Mouse (Mus musculus): ENCODE results near the gene Cdc42bpb.

The Cdc42bpb gene

DNA sequence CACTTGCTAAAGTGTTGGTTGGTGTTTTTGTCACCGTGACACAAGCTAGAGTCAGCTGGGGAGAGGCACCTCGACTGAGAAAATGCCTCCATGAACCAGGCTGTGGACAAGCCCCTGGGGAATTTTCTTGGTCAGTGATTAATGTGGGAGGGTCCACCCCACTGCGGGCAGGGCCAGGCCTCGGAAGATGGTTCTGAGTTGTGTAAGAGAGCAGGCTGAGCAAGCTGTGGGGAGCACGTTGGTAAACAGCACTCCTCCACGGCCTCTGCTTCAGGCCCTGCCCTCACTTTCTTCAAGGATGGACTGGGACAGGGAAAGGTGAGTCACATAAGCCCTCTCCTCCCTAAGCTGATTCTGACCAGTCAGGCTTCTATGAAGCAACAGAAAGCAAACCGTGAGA, 36.8 kb downstream of the Cdc42bpb start:
- peak; percentile 69 for DNase-seq (ENCODE audit: low read depth)

- DNase-seq (ENCODE audit: low read depth) = no peak
Measured at GRCm38 (mm10) chr12:111337864-111338354, 39.6 kb downstream of the Cdc42bpb start.

- DNase-seq (ENCODE audit: low read depth) = no peak
Measured at GRCm38 (mm10) chr12:111333020-111333605, 44.4 kb downstream of the Cdc42bpb start.

GRCm38 (mm10) chr12:111332443-111332842, 45.1 kb downstream of the Cdc42bpb start:
- DNase-seq (ENCODE audit: low read depth) = no peak

DNA sequence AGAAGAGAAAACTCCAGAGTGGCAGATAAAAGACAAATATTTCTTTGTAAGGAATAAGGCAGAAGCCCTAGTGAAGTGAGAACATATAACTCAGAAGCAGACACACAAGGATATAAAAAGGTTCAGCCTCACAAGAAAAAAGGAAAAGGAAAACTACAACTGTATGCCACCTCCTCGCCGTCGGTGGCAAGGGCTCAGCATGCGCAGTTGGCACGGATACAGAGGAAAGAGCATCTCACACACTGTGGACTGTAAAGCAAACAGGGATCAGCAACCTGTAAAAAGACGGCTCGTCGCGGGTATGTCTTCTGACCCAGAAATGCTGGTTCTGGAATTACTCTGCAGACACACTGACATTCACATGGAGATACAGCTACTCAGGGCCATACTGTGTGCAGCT, 45.9 kb downstream of the Cdc42bpb start:
- DNase-seq (ENCODE audit: low read depth) = no peak

DNA sequence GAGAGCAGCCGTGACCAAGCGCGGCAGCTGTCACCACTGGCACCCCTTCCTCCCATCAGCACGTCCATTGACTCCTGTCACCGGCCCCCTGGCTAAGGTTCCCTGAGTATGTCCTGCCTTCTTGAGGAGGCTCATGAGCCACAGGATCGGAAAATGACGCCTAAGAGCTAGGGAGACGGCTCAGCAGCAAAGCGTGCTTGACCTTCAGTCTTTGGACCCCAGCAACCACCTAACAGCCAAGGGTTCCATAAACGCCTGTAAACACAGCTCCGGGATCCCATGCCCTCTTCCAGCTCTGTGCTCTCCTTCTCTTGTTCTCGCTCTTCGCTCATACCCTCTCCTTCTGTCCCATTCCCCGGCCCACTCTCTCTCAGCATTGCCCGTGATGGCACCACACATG, 48.2 kb downstream of the Cdc42bpb start:
- no peak for DNase-seq (ENCODE audit: low read depth)

DNA sequence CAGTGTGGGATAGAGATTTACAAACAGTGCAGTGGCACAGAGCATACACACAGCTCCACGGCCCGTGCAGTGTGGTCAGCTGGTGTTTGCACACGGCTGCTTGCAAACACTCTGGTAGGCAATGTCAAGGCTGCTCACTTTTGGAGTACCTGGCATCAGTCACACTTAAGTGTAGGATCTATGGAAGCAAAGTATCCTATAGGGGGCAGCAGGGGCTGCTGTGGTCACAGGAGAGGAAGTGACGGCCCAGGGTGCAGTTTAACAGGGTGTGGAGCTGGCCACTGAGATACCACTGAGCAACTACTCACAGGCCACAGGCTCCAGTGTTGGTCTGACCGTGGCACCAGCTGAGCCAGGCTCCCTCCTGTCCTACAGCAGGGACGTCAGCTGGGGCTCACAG, 49.2 kb downstream of the Cdc42bpb start:
- peak; percentile 41 for DNase-seq (ENCODE audit: low read depth)

- DNase-seq (ENCODE audit: low read depth) = no peak
Measured at GRCm38 (mm10) chr12:111325744-111326424, 51.6 kb downstream of the Cdc42bpb start.

DNA sequence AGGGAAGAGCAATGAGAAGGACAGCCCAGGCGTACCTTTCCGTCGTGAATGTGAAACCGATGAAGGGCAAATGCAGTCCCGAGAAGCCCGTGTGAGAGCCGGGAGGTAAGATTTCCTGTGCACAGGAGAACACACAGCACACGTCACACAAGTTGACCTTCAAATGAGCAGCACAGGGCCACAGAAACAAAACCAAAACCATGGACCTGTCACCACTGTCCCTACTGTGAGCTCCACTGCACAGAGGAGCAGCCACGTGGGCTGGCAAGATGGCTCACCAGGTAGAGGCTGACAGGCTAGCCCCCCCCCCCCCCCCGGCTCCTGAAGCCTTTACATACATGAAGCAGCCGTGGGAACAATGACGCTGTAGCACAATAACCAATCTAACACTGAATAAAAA, 52.6 kb downstream of the Cdc42bpb start:
- no peak for DNase-seq (ENCODE audit: low read depth)

DNA sequence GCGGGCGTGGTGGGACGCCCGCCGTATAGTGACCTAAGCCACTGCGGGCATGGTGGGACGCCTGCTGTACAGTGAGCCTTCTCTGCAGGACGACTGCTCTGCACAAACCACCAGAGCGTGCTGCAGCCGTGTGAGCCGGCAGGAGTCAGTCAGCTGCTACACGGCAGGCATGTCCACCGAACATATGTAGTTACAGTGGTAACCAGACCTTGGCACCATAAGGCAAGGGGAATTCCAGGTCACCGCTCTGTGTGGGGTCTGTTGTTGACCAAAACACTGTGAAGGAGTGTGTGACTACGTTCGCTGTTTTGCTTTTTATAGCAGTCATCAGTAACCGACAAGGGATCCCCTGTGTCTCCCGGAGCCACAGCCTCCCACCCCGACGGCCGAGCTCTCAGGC, 53.0 kb downstream of the Cdc42bpb start:
- no peak for DNase-seq (ENCODE audit: low read depth)

DNA sequence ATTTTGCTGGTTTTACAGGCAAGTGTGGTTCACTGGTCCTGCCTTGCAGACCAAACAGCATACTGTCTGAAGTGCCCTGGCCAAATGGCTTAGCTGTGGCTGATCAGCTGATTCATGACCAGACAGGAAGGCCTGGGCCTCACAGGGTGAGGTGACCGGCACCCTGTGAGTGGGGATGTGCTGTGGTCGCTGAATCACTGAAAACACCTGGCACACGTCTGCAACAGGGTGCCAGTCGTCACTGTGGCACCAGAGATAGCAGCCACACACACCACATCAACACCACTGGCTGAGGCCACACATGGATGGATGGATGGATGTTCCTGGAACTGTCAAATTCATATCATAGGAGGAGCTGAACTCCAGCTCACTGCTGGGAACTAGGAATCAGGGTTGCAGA, 54.1 kb downstream of the Cdc42bpb start:
- no peak for DNase-seq (ENCODE audit: low read depth)

GRCm38 (mm10) chr12:111321832-111322231, 55.7 kb downstream of the Cdc42bpb start:
- DNase-seq (ENCODE audit: low read depth) = no peak

- no peak for DNase-seq (ENCODE audit: low read depth)
Measured at GRCm38 (mm10) chr12:111320549-111320948, 57.0 kb downstream of the Cdc42bpb start.

- DNase-seq (ENCODE audit: low read depth) = no peak
Measured at GRCm38 (mm10) chr12:111317694-111318093, 59.8 kb downstream of the Cdc42bpb start.

- no peak for DNase-seq (ENCODE audit: low read depth)
Measured at GRCm38 (mm10) chr12:111314273-111314672, 63.2 kb downstream of the Cdc42bpb start.

GRCm38 (mm10) chr12:111311775-111312174, 65.7 kb downstream of the Cdc42bpb start:
- DNase-seq (ENCODE audit: low read depth) = no peak

GRCm38 (mm10) chr12:111309931-111310330, 67.6 kb downstream of the Cdc42bpb start:
- DNase-seq (ENCODE audit: low read depth) = no peak

- DNase-seq (ENCODE audit: low read depth) = no peak
Measured at GRCm38 (mm10) chr12:111309256-111309655, 68.3 kb downstream of the Cdc42bpb start.

DNA sequence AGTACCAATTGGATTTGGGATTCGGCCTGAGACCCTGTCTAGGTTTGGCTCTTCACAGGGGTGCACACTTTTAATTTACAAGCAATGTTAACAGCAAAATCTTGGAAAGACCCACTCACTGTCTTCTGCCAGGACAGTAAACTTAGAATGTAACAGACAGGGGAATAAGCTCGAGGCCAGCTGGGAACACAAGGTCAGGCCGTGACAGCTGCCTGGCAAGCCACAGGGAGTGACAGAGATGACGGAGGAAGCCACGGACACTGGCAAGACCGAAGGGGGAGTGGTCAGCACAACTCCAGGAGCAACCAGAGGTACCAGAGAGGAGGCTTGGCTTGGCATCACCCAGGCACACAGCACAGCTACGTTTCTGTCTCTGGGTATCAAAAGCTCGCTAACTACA, 70.7 kb downstream of the Cdc42bpb start:
- no peak for DNase-seq (ENCODE audit: low read depth)

- peak; percentile 49 for DNase-seq (ENCODE audit: low read depth)
Measured at GRCm38 (mm10) chr12:111303702-111304337, 73.7 kb downstream of the Cdc42bpb start.

DNA sequence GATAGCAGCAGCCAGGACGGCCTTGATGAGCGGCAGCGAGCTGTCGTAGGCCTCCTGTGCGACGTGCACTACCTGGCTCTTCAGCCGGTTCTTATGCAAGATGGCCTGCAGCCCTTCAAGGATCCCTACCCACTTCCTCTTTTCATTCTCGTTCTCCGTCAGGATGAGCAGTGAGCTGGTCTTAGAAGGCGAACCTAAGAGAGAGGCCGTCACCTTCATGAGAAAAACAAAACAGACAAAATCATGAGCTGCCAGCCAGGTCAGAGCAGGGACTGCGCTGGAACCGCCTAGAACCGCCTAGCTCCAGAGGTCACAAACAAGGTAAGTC, 75.5 kb downstream of the Cdc42bpb start:
- no peak for DNase-seq (ENCODE audit: low read depth)

DNA sequence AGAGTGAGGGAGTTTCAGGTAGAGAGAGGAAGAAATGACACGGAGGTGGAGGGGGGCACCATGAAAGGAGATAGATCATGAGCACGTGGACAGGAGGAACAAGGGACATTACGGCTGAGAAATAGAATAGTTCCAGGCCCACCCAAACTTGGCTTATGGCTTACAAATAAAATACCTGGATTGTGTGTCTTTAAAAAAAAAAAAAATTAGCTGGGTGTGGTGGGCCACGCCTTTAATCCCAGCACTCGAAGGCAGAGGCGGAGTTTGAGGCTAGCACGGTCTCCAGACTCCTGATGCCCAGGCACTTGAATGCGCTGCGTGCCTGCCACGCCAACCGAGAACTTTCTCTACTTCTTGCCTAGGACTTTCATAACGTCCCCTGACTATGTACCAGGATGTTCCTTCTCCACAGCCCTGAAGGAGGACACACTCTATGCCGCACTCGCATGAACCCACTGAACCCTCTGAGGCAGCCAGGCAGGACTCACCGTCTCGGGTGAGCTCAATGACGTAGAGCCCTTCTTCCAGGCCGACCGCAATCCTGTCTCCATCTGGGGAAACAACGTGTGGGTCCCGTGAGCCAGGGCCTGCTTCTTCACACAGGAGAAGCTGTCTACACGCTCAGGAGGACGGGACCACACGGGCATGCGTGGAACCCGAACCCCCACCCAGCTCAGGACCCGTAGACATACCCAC, 76.0 kb downstream of the Cdc42bpb start:
- no peak for DNase-seq (ENCODE audit: low read depth)

DNA sequence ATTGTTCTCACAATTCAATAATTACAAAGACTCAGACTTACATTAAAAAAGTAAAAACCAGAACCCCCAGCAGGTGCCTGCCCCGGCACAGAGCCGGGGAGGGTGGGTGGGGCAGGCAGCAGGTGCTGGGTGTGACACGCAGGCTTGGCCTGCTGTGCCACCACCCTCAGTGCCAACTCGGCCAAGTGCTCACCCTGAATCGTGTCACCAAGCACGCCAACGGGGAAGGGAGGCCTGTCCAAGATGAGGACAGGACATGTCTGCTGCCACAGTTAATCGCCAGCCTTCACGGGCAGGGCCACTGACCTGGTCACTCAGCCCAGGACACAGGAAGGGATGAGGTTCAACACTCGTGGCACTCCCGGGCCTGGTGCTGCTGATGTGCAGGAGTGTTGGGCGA, 84.5 kb downstream of the Cdc42bpb start:
- no peak for DNase-seq (ENCODE audit: low read depth)
